Mouse (Mus musculus) ES-E14 (cell line): ENCODE data around the gene H2al1a. TPM values are rescaled to one million over a fixed set of nuclear protein-coding genes. Genes with fewer than 3 reads are reported as not detected.
"Not testable (repeated sequence)": the region's sequence is repeated elsewhere in the genome, so short reads cannot be mapped to it uniquely, and the experiment has no call there.

Experiments
- DNase-seq: peaks from one replicate; pipeline ENCODE4 v3.0.0-alpha.2; 2013; ENCODE audit warnings: low read depth, low spot score
- H3K27ac ChIP-seq: 2 replicates; pipeline ENCODE4 v1.5.1; 2012; ENCODE audit warnings: low read depth, mild to moderate bottlenecking, low read length, moderate library complexity, mixed read lengths; ENCODE audit not compliant: poor library complexity, insufficient read depth, severe bottlenecking
- H3K36me3 ChIP-seq: 2 replicates; pipeline ENCODE4 v1.6.1; 2012; ENCODE audit warnings: mild to moderate bottlenecking, low read length, moderate library complexity, mixed read lengths; ENCODE audit not compliant: control insufficient read depth, poor library complexity, insufficient read depth, severe bottlenecking
- H3K4me1 ChIP-seq, 2 experiments: fragments of 150-350 bp in 1 of 2; sonication (generic) in 1 of 2; 2 replicates each; pipeline ENCODE4 v1.6.1; 2012; ENCODE audit warnings: low read length in 2 of 2, mild to moderate bottlenecking in 1 of 2, mixed read lengths in 1 of 2; ENCODE audit not compliant: control insufficient read depth in 2 of 2, insufficient read depth in 2 of 2, poor library complexity in 1 of 2
- H3K4me3 ChIP-seq, 2 experiments: fragments of 150-350 bp in 1 of 2; sonication (generic) in 1 of 2; 2 replicates each; pipeline ENCODE4 v1.5.1; 2012; ENCODE audit warnings: low read length in 2 of 2, low read depth in 1 of 2, mild to moderate bottlenecking in 1 of 2, mixed read lengths in 1 of 2; ENCODE audit not compliant: insufficient read depth in 1 of 2, poor library complexity in 1 of 2, severe bottlenecking in 1 of 2
- H3K9ac ChIP-seq: 2 replicates; pipeline ENCODE4 v1.6.1; 2012; ENCODE audit warnings: low read depth, mild to moderate bottlenecking, low read length, mixed read lengths; ENCODE audit not compliant: poor library complexity, insufficient read depth, severe bottlenecking
- H3K9me3 ChIP-seq: fragments of 150-350 bp; sonication (generic); 2 replicates; pipeline ENCODE4 v1.6.1; 2012; ENCODE audit warnings: low read depth, mild to moderate bottlenecking, low read length; ENCODE audit not compliant: control insufficient read depth, insufficient read depth
- CHD2 ChIP-seq: IDR thresholded peaks from 2 replicates; pipeline ENCODE4 v1.6.1; 2014; ENCODE audit warnings: mild to moderate bottlenecking, low read depth, low read length, inconsistent platforms
- HCFC1 ChIP-seq: IDR thresholded peaks from 2 replicates; pipeline ENCODE4 v1.6.1; 2012; ENCODE audit warnings: low read length, inconsistent platforms, borderline replicate concordance; ENCODE audit not compliant: insufficient read depth
- MAFK ChIP-seq: IDR thresholded peaks from 2 replicates; pipeline ENCODE4 v1.6.1; 2014; ENCODE audit warnings: mild to moderate bottlenecking, low read depth, low read length, inconsistent platforms; ENCODE audit not compliant: insufficient read depth
- ZC3H11A ChIP-seq: IDR thresholded peaks from 2 replicates; pipeline ENCODE4 v1.6.1; 2012; ENCODE audit warnings: low read depth, mild to moderate bottlenecking, inconsistent platforms, low read length, borderline replicate concordance
- ZNF384 ChIP-seq: IDR thresholded peaks from 2 replicates; pipeline ENCODE4 v1.6.1; 2012; ENCODE audit warnings: low read depth, low read length, inconsistent platforms
- in situ Hi-C, 2 experiments: fragments of 600-800 bp; cut with MboI; formaldehyde crosslinking; loops; one replicate each; pipeline ENCODE4 v1.15.1; 2025; ENCODE audit warnings: low sequenced_read_pairs in 2 of 2, inconsistent platforms in 1 of 2; ENCODE audit not compliant: unreplicated experiment in 2 of 2
- total RNA-seq: library from RNA; depleted of rRNA; stranded (reverse); fragments of 300-350 nt; gene quantifications from 2 replicates; pipeline ENCODE4 v1.2.3, GENCODE M21; 2012; rRNA removed

H2al1a gene
- total RNA-seq: not detected in 2 replicates

- H3K4me3 ChIP-seq, H3K4me1 ChIP-seq, H3K9ac ChIP-seq, in situ Hi-C loops, H3K36me3 ChIP-seq, DNase-seq, H3K27ac ChIP-seq, H3K9me3 ChIP-seq: not testable (repeated sequence)
Observed at GRCm38 (mm10) chrX:11298957-11299356, at the start of gene H2al1a. Gene H2al1a (plus strand): TSS chrX:11299257.

GRCm38 (mm10) chrX:11250155-11250554 is 48.9 kb upstream of the H2al1a start:
- TF ChIP-seq ZC3H11A (no peak), ZNF384 (no peak), CHD2 (no peak), MAFK (no peak), HCFC1 (no peak)
- H3K9ac ChIP-seq: no peak overlapping the region
- no peak for DNase-seq
- H3K4me3 ChIP-seq: no peak overlapping the region
- in situ Hi-C loops: no loop called here
- H3K27ac ChIP-seq: no peak overlapping the region
- H3K36me3 ChIP-seq: no peaks in the 10 kb centered on the region
- H3K4me1 ChIP-seq: no peaks in the 10 kb centered on the region
- no peaks in the 10 kb centered on the region for H3K9me3 ChIP-seq

- TF ChIP-seq CHD2 (no peak), HCFC1 (no peak), ZNF384 (no peak), MAFK (no peak), ZC3H11A (no peak)
- Histone ChIP-seq H3K36me3 (no peaks in the 10 kb centered on the region), H3K9ac (no peak overlapping the region), H3K4me3 (no peak overlapping the region), H3K9me3 (no peaks in the 10 kb centered on the region), H3K4me1 (no peaks in the 10 kb centered on the region), H3K27ac (no peak overlapping the region)
- in situ Hi-C loops: no loop called here
- DNase-seq: no peak
Observed at GRCm38 (mm10) chrX:11254062-11254461, 45.0 kb upstream of the H2al1a start.

GRCm38 (mm10) chrX:11254521-11255207 is 44.4 kb upstream of the H2al1a start:
- TF ChIP-seq ZC3H11A (no peak), CHD2 (no peak), ZNF384 (no peak), HCFC1 (no peak)
- Histone ChIP-seq H3K36me3 (no peaks in the 10 kb centered on the region), H3K9ac (no peak overlapping the region), H3K4me3 (no peak overlapping the region), H3K9me3 (no peaks in the 10 kb centered on the region), H3K27ac (no peak overlapping the region), H3K4me1 (no peaks in the 10 kb centered on the region)
- in situ Hi-C loops: no loop called here
- no peak for DNase-seq
